Mouse (Mus musculus): ENCODE results near the gene Pak4. TPM values are rescaled to one million over a fixed set of nuclear protein-coding genes. Genes with fewer than 3 reads are reported as not detected.
"Not testable (repeated sequence)": the region's sequence is repeated elsewhere in the genome, so short reads cannot be mapped to it uniquely, and the experiment has no call there.

The Pak4 gene
- polyA plus RNA-seq, 1 experiment, result 21.3 TPM

- TF ChIP-seq CTCF (IDR thresholded peaks at IDR 0.05; ENCODE audit: borderline replicate concordance, extremely low read depth, insufficient read depth, insufficient read length) (no peak), POLR2A (IDR thresholded peaks at IDR 0.05; ENCODE audit: borderline replicate concordance, extremely low read depth, insufficient read depth, insufficient read length, poor library complexity, severe bottlenecking) (no peak)
- no peak for DNase-seq (ENCODE audit: low read depth)
These were observed 40.3 kb downstream of the Pak4 start for GRCm38 (mm10) chr7:28557708-28558107.

- TF ChIP-seq CTCF (IDR thresholded peaks at IDR 0.05; ENCODE audit: borderline replicate concordance, extremely low read depth, insufficient read depth, insufficient read length), result no peak
- TF ChIP-seq POLR2A (IDR thresholded peaks at IDR 0.05; ENCODE audit: borderline replicate concordance, extremely low read depth, insufficient read depth, insufficient read length, poor library complexity, severe bottlenecking), result no peak
- no peak for DNase-seq (ENCODE audit: low read depth)
These were observed 40.9 kb downstream of the Pak4 start for GRCm38 (mm10) chr7:28557069-28557468.

- DNase-seq (ENCODE audit: low read depth), result no peak
- TF ChIP-seq CTCF (IDR thresholded peaks at IDR 0.05; ENCODE audit: borderline replicate concordance, extremely low read depth, insufficient read depth, insufficient read length) (no peak), POLR2A (IDR thresholded peaks at IDR 0.05; ENCODE audit: borderline replicate concordance, extremely low read depth, insufficient read depth, insufficient read length, poor library complexity, severe bottlenecking) (no peak)
These were observed 41.9 kb downstream of the Pak4 start for GRCm38 (mm10) chr7:28555939-28556535.

- no peak for DNase-seq (ENCODE audit: low read depth)
- no peak for TF ChIP-seq POLR2A (IDR thresholded peaks at IDR 0.05; ENCODE audit: borderline replicate concordance, extremely low read depth, insufficient read depth, insufficient read length, poor library complexity, severe bottlenecking)
- TF ChIP-seq CTCF (IDR thresholded peaks at IDR 0.05; ENCODE audit: borderline replicate concordance, extremely low read depth, insufficient read depth, insufficient read length), result no peak
These were observed 44.9 kb downstream of the Pak4 start for GRCm38 (mm10) chr7:28553076-28553475.

GRCm38 (mm10) chr7:28547628-28548027 is 50.4 kb downstream of the Pak4 start:
- no peak for TF ChIP-seq POLR2A (IDR thresholded peaks at IDR 0.05; ENCODE audit: borderline replicate concordance, extremely low read depth, insufficient read depth, insufficient read length, poor library complexity, severe bottlenecking)
- no peak for TF ChIP-seq CTCF (IDR thresholded peaks at IDR 0.05; ENCODE audit: borderline replicate concordance, extremely low read depth, insufficient read depth, insufficient read length)
- DNase-seq (ENCODE audit: low read depth), result no peak

- TF ChIP-seq POLR2A (IDR thresholded peaks at IDR 0.05; ENCODE audit: borderline replicate concordance, extremely low read depth, insufficient read depth, insufficient read length, poor library complexity, severe bottlenecking) (no peak), CTCF (IDR thresholded peaks at IDR 0.05; ENCODE audit: borderline replicate concordance, extremely low read depth, insufficient read depth, insufficient read length) (no peak)
- DNase-seq (ENCODE audit: low read depth), result no peak
These were observed 50.8 kb downstream of the Pak4 start, which contains the start of gene Nccrp1 for GRCm38 (mm10) chr7:28547154-28547553. Gene Nccrp1, minus strand, starts transcription at chr7:28547254.

- DNase-seq (ENCODE audit: low read depth), result peak; percentile 14
- no peak for TF ChIP-seq POLR2A (IDR thresholded peaks at IDR 0.05; ENCODE audit: borderline replicate concordance, extremely low read depth, insufficient read depth, insufficient read length, poor library complexity, severe bottlenecking)
- no peak for TF ChIP-seq CTCF (IDR thresholded peaks at IDR 0.05; ENCODE audit: borderline replicate concordance, extremely low read depth, insufficient read depth, insufficient read length)
These were observed 51.3 kb downstream of the Pak4 start for GRCm38 (mm10) chr7:28546649-28547048.

- no peak for TF ChIP-seq POLR2A (IDR thresholded peaks at IDR 0.05; ENCODE audit: borderline replicate concordance, extremely low read depth, insufficient read depth, insufficient read length, poor library complexity, severe bottlenecking)
- no peak for TF ChIP-seq CTCF (IDR thresholded peaks at IDR 0.05; ENCODE audit: borderline replicate concordance, extremely low read depth, insufficient read depth, insufficient read length)
- DNase-seq (ENCODE audit: low read depth), result no peak
These were observed 52.1 kb downstream of the Pak4 start for GRCm38 (mm10) chr7:28545891-28546210.

- no peak for TF ChIP-seq POLR2A (IDR thresholded peaks at IDR 0.05; ENCODE audit: borderline replicate concordance, extremely low read depth, insufficient read depth, insufficient read length, poor library complexity, severe bottlenecking)
- no peak for TF ChIP-seq CTCF (IDR thresholded peaks at IDR 0.05; ENCODE audit: borderline replicate concordance, extremely low read depth, insufficient read depth, insufficient read length)
- DNase-seq (ENCODE audit: low read depth), result peak; percentile 15
These were observed 52.7 kb downstream of the Pak4 start for GRCm38 (mm10) chr7:28545048-28545890.

GRCm38 (mm10) chr7:28544051-28544601 is 53.9 kb downstream of the Pak4 start:
- TF ChIP-seq POLR2A (IDR thresholded peaks at IDR 0.05; ENCODE audit: borderline replicate concordance, extremely low read depth, insufficient read depth, insufficient read length, poor library complexity, severe bottlenecking) (no peak), CTCF (IDR thresholded peaks at IDR 0.05; ENCODE audit: borderline replicate concordance, extremely low read depth, insufficient read depth, insufficient read length) (no peak)
- DNase-seq (ENCODE audit: low read depth), result no peak

- no peak for DNase-seq (ENCODE audit: low read depth)
- TF ChIP-seq CTCF (IDR thresholded peaks at IDR 0.05; ENCODE audit: borderline replicate concordance, extremely low read depth, insufficient read depth, insufficient read length), result no peak
- no peak for TF ChIP-seq POLR2A (IDR thresholded peaks at IDR 0.05; ENCODE audit: borderline replicate concordance, extremely low read depth, insufficient read depth, insufficient read length, poor library complexity, severe bottlenecking)
These were observed 57.5 kb downstream of the Pak4 start, which contains the start of gene Sycn for GRCm38 (mm10) chr7:28540526-28540925. Gene Sycn, plus strand, starts transcription at chr7:28540885.

- DNase-seq (ENCODE audit: low read depth), result not testable (repeated sequence)
These were observed 59.1 kb downstream of the Pak4 start for GRCm38 (mm10) chr7:28538886-28539285.

Measured in brain, embryonic 14.5 days (tissue).